Mouse (Mus musculus): ENCODE data around the gene L3mbtl1.
A peak's percentile ranks its signal among the peaks of the same experiment; 100 is the strongest.
"Not testable (repeated sequence)": the region's sequence is repeated elsewhere in the genome, so short reads cannot be mapped to it uniquely, and the experiment has no call there.

Gene L3mbtl1

GRCm38 (mm10) chr2:162943148-162943846, at the start of gene L3mbtl1:
Gene L3mbtl1, plus strand, starts transcription at chr2:162943472.
- DNase-seq (ENCODE audit: low read depth, low spot score) = peak; percentile 18

- DNase-seq (ENCODE audit: low read depth, low spot score) = not testable (repeated sequence)
These were observed 44.0 kb upstream of the L3mbtl1 start for GRCm38 (mm10) chr2:162899256-162899655.

GRCm38 (mm10) chr2:162899880-162900589, 43.2 kb upstream of the L3mbtl1 start:
- DNase-seq (ENCODE audit: low read depth, low spot score) = no peak

GRCm38 (mm10) chr2:162900590-162900916, 42.7 kb upstream of the L3mbtl1 start:
- DNase-seq (ENCODE audit: low read depth, low spot score) = no peak

GRCm38 (mm10) chr2:162905902-162906301, 37.4 kb upstream of the L3mbtl1 start:
- DNase-seq (ENCODE audit: low read depth, low spot score) = no peak

- no peak for DNase-seq (ENCODE audit: low read depth, low spot score)
These were observed 35.2 kb upstream of the L3mbtl1 start for GRCm38 (mm10) chr2:162908052-162908491.

GRCm38 (mm10) chr2:162914040-162914439, 29.2 kb upstream of the L3mbtl1 start:
- DNase-seq (ENCODE audit: low read depth, low spot score) = no peak

- DNase-seq (ENCODE audit: low read depth, low spot score) = no peak
These were observed 28.8 kb upstream of the L3mbtl1 start for GRCm38 (mm10) chr2:162914519-162914918.

- DNase-seq (ENCODE audit: low read depth, low spot score) = no peak
These were observed 23.3 kb upstream of the L3mbtl1 start for GRCm38 (mm10) chr2:162919926-162920325.

- peak; percentile 64 for DNase-seq (ENCODE audit: low read depth, low spot score)
These were observed 21.1 kb upstream of the L3mbtl1 start for GRCm38 (mm10) chr2:162922183-162922582.

GRCm38 (mm10) chr2:162922834-162923233, 20.4 kb upstream of the L3mbtl1 start:
- DNase-seq (ENCODE audit: low read depth, low spot score) = no peak

GRCm38 (mm10) chr2:162924126-162924525, 19.1 kb upstream of the L3mbtl1 start:
- DNase-seq (ENCODE audit: low read depth, low spot score) = peak; percentile 21

GRCm38 (mm10) chr2:162927918-162928585, 15.2 kb upstream of the L3mbtl1 start:
- no peak for DNase-seq (ENCODE audit: low read depth, low spot score)

GRCm38 (mm10) chr2:162929704-162930103, 13.6 kb upstream of the L3mbtl1 start:
- DNase-seq (ENCODE audit: low read depth, low spot score) = no peak

- DNase-seq (ENCODE audit: low read depth, low spot score) = no peak
These were observed 12.7 kb upstream of the L3mbtl1 start for GRCm38 (mm10) chr2:162930516-162931122.

- peak; percentile 93 for DNase-seq (ENCODE audit: low read depth, low spot score)
These were observed 12.1 kb upstream of the L3mbtl1 start, which contains the start of gene Srsf6 for GRCm38 (mm10) chr2:162931123-162931673. Gene Srsf6, plus strand, starts transcription at chr2:162931528.

GRCm38 (mm10) chr2:162931674-162932650, 11.3 kb upstream of the L3mbtl1 start:
- DNase-seq (ENCODE audit: low read depth, low spot score) = peak; percentile 40

GRCm38 (mm10) chr2:162932706-162933105, 10.6 kb upstream of the L3mbtl1 start:
- DNase-seq (ENCODE audit: low read depth, low spot score) = no peak

- DNase-seq (ENCODE audit: low read depth, low spot score) = no peak
These were observed 8.9 kb upstream of the L3mbtl1 start for GRCm38 (mm10) chr2:162934421-162934820.

GRCm38 (mm10) chr2:162935700-162936099, 7.6 kb upstream of the L3mbtl1 start:
- DNase-seq (ENCODE audit: low read depth, low spot score) = no peak

- DNase-seq (ENCODE audit: low read depth, low spot score) = no peak
These were observed 3.7 kb upstream of the L3mbtl1 start for GRCm38 (mm10) chr2:162939562-162939961.
